Mouse (Mus musculus): ENCODE measurements around the gene Chrna9.

DNA sequence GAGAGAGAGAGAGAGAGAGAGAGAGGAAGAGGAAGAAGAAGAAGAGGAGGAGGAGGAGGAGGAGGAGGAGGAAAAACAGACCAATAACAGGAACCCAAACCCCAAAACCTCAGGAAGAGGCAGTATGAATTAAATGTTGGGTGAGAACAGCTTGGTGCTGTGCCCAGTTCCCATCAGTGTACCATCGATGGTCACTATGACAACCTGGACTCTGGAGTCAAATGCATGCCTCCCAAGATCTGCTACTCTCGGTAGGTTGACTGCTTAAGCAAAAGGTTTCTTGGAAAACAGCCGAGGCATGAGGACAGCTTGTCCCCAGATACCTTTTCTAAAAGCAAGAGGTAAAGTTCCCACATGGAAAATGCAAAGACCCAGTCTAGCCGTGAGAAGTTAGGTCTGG lies 25.4 kb upstream of the Chrna9 start:
- TF ChIP-seq POLR2A (IDR thresholded peaks at IDR 0.05; ENCODE audit: borderline replicate concordance, control insufficient read depth, low read depth, low read length), result no peak
- no peak for TF ChIP-seq CTCF (IDR thresholded peaks at IDR 0.05; ENCODE audit: control insufficient read depth, insufficient read depth, low read length)

Measured in bone marrow, adult 2 months (tissue).